Mouse (Mus musculus) kidney, adult 2 months (tissue): ENCODE results near the gene Eya2.

Source experiments
- CTCF ChIP-seq: fragments of 200-500 bp; conservative IDR thresholded peaks from 2 replicates; pipeline ENCODE4 v1.5.1; 2011; ENCODE audit warnings: low read depth, mild to moderate bottlenecking, control low read depth, low read length, moderate library complexity, mixed read lengths; ENCODE audit not compliant: insufficient read depth, insufficient read length
- POLR2A ChIP-seq: fragments of 200-500 bp; IDR thresholded peaks from one replicate; pipeline ENCODE4 v1.6.1; 2011; ENCODE audit warnings: low read depth, low read length, control low read depth

DNA sequence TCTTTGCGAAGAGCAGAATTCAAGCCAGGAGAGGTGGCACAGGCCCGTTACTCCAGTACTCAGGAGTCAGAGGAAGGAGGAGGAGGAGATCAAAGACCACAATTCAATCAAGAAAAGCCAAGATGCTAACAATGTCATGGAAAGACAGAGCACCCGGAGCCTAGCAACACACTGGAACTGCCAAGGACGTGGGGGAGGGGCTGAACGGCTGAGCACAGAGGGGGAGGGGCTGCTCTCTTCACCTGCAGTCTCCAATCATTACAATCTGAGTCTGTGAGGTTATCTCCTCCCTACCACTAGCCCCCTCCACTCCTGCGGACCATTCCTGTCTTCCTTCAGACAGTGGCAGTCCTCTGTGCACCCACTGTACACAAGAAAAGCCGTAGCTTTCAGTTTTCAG lies 196.2 kb downstream of the Eya2 start:
- TF ChIP-seq CTCF (no peak), POLR2A (no peak)
